Mouse (Mus musculus): Measurements from ENCODE around the gene Cdh15.

GRCm38 (mm10) chr8:122805349-122805748 is 42.4 kb upstream of the Cdh15 start:
- TF ChIP-seq CTCF (IDR thresholded peaks at IDR 0.05; ENCODE audit: insufficient read depth, low read length) (no peak), POLR2A (IDR thresholded peaks at IDR 0.05; ENCODE audit: borderline replicate concordance, extremely low read depth, low read depth, low read length) (no peak)
